8 mouse cellular contexts compared by ENCODE assay signal in genomic region chr7:102512814-102513435, GRCm38 (mm10). TPM values are rescaled to one million over a fixed set of nuclear protein-coding genes. Genes with fewer than 3 reads are reported as not detected.
DNase-seq lines count a peak whose midpoint lies in the region; ATAC-seq lines count a peak whose summit lies in the region.

No protein-coding gene starts in this region.

- H3K9ac ChIP-seq in hindbrain, embryonic 15.5 days: peak overlapping the region; percentile 73

- H3K36me3 ChIP-seq in hindbrain, embryonic 15.5 days: no peaks in the 10 kb centered on the region

- H3K9me3 ChIP-seq in hindbrain, embryonic 15.5 days: no peaks in the 10 kb centered on the region

- DNase-seq in WW6 (ENCODE audit: low read depth, low spot score): peak; percentile 57
- DNase-seq in cerebellum, postnatal 36 days: peak; percentile 87 to 90
- peak; percentile 86 for DNase-seq in frontal cortex, postnatal 36 days (ENCODE audit: low spot score in 2 of 2)
- DNase-seq in layer of hippocampus, postnatal 36 days: peak; percentile 85
- DNase-seq in lung, postnatal 25 days (ENCODE audit: low spot score): peak; percentile 81
- peak; percentile 94 for DNase-seq in retina, embryonic 14.5 days (ENCODE audit: low spot score)
- DNase-seq in thymus, postnatal 36 days: peak; percentile 81 to 85

- peak overlapping the region; percentile 84 for H3K4me2 ChIP-seq in hindbrain, embryonic 15.5 days

- H3K27ac ChIP-seq in hindbrain, embryonic 15.5 days (replicated peaks): no peak overlapping the region

- H3K4me1 ChIP-seq in hindbrain, embryonic 15.5 days (replicated peaks): peaks cover 18% of the 10 kb centered on the region

- under 1% methylated on average over 52 of the region's 54 CpGs for WGBS in hindbrain, embryonic 15.5 days

- peak overlapping the region; percentile 55 for H3K4me3 ChIP-seq in hindbrain, embryonic 15.5 days

- peaks cover 7% of the 10 kb centered on the region; the same call in 1 of the 2 replicates for H3K27me3 ChIP-seq in hindbrain, embryonic 15.5 days

- ATAC-seq in hindbrain, embryonic 15.5 days (ENCODE audit: low FRiP score, low read depth): peak; percentile 97

RNA-seq across cellular contexts. Expression of gene Olfr545, which starts 13.6 kb away (rescaled TPM):
- 0.13 and 0.25 TPM in 2 replicates for polyA plus RNA-seq in hindbrain, embryonic 15.5 days (2015; fragmentation: Nextera tagmentation; extraction: Ambion mirVana)
- total RNA-seq in layer of hippocampus, postnatal 36 days (2021): not detected

RNA-seq across cellular contexts. Expression of gene Olfr547, which starts 21.6 kb away (rescaled TPM):
- polyA plus RNA-seq in hindbrain, embryonic 15.5 days (2015; fragmentation: Nextera tagmentation; extraction: Ambion mirVana): not detected in 2 replicates
- not detected for total RNA-seq in layer of hippocampus, postnatal 36 days (2021)

RNA-seq across cellular contexts. Expression of gene Olfr544, which starts 24.8 kb away (rescaled TPM):
- 0.16 and 0.18 TPM in 2 replicates for polyA plus RNA-seq in hindbrain, embryonic 15.5 days (2015; fragmentation: Nextera tagmentation; extraction: Ambion mirVana)
- not detected for total RNA-seq in layer of hippocampus, postnatal 36 days (2021)

RNA-seq across cellular contexts. Expression of gene Olfr548-ps1, which starts 27.8 kb away (rescaled TPM):
- polyA plus RNA-seq in hindbrain, embryonic 15.5 days (2015; fragmentation: Nextera tagmentation; extraction: Ambion mirVana): not detected in 2 replicates
- total RNA-seq in layer of hippocampus, postnatal 36 days (2021): not detected

RNA-seq across cellular contexts. Expression of gene Olfr543, which starts 31.4 kb away (rescaled TPM):
- 0.34 and 0.52 TPM in 2 replicates for polyA plus RNA-seq in hindbrain, embryonic 15.5 days (2015; fragmentation: Nextera tagmentation; extraction: Ambion mirVana)
- not detected for total RNA-seq in layer of hippocampus, postnatal 36 days (2021)
